Mouse (Mus musculus) gastrocnemius, adult 8-10 months (tissue): ENCODE measurements around the gene Igf2r. TPM values are rescaled to one million over a fixed set of nuclear protein-coding genes. Genes with fewer than 3 reads are reported as not detected.

ENCODE experiments used
- DNase-seq, 2 experiments: peaks; one replicate each; pipeline ENCODE4 v3.0.0; 2022; ENCODE audit warnings: low spot score in 2 of 2
- total RNA-seq, 4 experiments: library from RNA; stranded (reverse); gene quantifications; 2 replicates each; pipeline ENCODE4 v1.2.4; 2022

The Igf2r gene
- total RNA-seq, 4 experiments from 2014 or later: 41.4 to 54.3 (median 46.9) TPM

DNA sequence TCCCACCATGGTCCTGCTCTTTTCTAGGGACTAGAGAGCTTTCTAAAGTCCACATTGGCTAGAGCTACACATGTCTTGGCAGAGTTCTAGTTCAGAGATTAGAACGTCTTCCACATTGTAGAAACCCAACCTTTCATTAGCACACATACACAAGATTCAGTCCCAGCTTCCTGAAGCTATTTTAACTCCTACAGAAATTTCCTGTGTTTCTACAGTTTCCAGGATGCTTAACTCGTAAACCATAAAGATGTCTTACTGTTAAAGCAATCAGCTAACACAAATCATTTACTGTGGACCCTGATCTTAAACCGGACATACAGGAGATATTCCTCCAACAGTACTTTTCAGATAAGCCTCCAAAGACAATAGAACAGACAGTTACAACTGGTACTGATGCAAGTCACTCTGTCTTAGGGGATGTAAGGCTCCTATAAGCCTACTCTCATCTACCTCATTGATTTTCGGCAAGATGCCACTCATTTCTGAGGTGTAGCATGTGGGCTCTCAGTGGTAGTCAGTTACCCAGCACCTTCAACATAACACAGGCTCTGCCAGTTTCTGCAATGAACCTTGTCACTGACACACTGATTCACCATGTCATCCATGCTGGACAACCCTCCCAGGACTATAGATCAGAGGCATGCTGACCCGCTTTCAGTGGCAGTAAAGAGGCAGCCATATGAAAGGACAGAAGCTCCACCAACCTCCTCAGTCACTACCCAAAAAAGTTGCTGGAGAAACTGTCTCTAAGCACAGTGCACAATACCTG is 48.2 kb downstream of the Igf2r start:
- no peak for DNase-seq

DNA sequence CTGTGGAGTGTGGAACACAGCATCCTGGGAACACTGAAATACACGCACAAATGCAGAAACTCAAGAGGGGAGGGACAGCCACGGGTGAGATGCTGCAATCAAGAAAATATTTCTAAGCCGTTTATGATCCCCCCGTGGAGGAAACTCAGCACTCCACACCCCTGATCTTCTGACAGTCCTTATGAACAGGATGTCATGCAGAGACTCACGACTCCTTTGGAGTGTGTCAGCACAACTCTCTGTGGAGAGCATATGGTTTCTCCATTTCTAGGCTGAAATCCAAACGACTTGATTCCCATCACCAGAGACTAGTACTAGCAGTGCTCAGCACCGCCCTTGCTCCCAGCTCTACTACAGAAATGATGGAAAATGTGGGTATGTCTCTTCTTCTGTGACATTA is 51.2 kb downstream of the Igf2r start:
- DNase-seq: no peak

DNA sequence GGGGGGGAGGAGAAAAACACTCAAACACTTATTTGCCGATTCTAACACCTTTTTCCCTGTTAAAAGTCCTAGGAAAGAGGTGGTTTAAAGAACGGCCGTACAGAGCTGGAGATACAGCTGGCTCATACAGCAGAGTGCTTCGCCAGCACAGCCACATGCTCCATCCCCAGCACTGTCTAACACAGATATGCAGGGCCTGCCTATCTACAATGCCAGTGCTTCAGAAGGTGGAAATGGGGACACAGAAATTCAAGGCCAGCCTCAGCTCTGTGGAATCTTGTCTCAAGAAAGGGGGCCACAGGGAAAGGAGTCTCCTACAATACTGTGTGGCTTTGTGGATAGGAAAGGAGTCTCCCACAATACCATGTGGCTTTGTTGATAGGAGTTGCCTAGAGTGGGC is 52.0 kb downstream of the Igf2r start:
- DNase-seq: no peak

DNA sequence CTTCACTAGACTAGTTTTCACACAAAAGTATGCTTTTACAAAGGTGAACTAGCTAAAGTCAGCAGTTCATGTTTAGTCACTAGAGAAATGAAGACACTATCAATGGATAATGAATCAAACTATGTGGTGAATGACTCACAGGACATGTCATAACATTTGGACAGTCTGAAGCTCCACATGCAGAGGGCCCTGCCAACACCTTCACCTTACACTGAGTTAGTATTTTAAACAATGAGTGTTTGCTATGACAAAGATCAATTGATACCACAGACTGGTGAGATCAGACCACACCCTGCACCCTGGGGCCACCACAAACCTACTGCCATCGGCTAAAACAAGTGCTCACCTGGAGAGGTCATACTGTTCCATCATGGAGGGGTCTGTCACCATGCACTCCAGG is 54.4 kb downstream of the Igf2r start:
- DNase-seq: no peak

DNA sequence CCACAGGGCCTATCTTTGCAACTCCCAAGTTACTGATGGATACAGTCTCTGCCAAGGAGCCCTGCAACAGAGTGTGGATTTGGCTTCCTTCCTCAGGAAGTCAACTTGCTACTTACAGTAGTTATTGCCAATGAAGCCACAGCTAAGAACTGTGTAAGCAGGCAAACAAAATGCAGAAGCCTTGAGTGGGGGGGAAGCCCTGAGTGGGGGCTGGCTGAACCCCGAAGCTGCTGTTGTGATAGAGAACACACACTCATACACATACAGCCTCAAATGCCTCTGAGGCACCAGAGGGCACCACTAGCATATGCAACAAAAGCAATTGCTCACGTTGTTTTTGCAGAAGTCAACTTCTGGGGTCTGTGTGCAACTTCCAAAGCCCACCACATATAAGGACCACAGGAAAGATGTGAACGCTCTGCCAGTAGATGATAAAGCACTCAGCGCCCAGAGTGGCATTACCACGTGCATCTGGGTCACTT is 55.3 kb downstream of the Igf2r start:
- no peak for DNase-seq

DNA sequence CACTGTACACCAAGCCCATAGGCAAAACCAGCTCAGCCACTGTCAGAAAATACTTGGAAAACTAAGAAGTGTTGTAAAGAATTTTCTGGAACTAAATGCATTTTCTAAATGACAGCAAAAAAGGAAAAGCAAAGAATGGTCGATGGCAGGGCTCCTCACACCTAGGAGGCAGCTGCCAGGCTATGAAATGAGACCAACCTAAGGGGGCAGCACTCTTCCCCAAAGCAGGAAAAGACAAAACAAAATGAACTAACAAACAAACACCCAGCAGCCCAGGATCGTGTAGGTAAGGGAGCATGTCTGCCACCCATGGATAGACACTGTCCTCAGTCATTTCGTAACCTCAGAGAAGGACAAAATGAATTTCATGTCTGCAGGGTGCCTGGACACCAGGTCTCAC is 56.5 kb downstream of the Igf2r start:
- DNase-seq: no peak

DNA sequence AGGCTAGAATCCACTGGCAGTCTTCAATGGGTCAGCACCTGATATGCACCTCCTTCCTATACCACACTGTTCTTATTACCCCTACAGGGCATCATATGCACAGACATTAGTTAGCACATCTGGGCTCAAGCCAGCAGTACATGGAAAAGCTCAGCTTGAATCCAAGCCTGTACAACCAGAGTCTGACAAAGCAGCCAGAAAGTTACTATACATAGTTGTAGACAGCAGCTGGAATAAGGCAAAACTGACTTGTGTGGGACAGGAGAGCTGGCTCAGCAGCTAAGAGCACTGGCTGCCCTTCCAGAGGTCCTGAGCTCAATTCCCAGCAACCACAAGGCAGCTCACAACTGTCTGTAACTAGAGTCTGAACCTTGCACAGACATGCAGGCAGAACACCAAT is 57.3 kb downstream of the Igf2r start:
- DNase-seq: no peak

DNA sequence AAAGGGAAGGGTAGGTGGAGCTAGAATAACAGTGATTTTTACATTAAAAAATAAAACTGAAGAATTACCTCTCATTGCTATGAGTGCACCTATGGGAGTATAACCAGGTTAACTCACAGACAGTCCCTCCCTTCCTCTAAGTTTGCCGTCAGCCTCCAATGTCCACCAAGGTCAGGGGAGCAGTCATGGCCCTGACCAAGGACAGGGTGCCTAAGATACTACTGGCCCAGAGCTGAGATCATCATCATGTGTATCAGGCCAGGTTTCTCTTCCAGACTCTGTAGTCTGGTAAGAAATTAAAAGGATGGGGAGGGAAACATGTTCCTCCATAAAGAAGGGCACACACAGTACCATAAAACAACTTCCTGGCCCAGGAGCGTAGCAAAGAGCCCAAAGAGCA is 58.5 kb downstream of the Igf2r start:
- DNase-seq: no peak

DNA sequence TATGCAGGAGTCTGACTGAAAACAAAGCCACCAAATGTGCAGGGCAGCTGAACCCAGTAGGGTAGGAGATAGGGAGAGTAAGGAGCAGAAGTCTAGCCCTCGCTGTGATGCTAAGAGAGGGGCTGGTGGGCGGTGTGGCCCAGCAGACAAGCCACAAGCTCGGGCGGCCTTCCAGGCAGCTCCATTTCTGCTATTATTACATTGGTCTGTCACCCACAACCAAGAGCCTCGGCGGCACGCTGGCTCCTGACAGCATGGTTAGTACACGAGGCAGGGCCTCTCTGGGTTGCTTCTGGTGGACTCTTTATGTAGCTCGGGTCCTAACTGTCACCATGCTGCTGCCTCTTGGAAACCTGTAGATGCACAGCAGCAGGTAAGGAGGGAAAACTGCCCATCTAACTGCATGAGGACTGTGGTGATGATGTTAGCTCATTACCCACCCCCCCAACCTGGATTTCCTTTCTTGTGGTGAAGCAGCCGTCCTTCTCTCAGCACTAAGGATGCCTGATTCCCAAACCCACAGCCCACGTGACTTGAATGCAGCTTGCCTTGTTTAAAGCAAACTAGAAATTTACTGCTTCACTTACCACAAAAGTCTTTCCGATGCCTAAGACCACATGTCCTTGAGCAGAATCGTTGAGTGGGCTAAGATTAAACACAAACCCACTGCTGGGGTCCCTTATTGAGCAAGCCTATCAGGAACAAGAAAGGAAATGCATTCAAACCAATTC is 59.2 kb downstream of the Igf2r start:
- DNase-seq: no peak

DNA sequence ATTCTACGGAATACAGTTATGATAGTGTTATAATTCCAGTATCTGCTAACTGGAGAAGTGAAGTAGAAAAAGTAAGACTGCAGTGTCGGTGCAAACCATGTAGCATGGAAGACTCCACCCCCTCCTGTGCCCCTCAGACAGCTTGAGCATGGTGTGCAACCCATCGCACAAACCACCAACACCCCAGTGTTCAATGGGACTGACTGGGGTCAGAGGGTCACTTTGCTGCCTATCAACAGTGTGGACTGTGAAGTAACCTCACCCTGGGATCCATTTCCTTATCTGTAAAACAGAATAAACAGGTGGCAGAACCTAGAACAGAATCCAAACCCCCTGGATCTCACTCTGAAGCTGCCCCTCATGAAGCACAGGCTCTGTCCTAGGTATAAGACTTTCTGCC is 61.1 kb downstream of the Igf2r start:
- no peak for DNase-seq

DNA sequence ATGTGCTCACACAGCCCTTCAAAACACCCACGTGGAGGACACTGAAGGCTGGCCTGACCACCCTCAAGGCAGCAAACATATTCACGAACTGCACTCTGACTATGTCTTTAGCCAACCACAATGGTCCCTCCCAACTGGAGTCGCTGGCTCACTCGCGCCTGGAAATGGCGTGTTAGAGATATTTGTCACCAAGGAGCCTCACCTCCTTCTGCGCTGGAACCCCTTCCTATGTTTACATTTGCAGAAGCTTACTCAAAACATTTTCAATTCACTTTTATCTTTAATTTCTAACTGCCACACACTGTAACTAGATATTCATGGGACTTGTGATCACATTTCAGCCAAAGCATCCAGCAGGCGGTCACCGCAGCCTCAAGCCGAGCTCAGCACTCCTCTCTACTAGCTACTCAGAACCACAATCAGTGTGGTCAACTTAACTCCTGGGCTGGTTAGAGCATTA is 62.8 kb downstream of the Igf2r start:
- no peak for DNase-seq

DNA sequence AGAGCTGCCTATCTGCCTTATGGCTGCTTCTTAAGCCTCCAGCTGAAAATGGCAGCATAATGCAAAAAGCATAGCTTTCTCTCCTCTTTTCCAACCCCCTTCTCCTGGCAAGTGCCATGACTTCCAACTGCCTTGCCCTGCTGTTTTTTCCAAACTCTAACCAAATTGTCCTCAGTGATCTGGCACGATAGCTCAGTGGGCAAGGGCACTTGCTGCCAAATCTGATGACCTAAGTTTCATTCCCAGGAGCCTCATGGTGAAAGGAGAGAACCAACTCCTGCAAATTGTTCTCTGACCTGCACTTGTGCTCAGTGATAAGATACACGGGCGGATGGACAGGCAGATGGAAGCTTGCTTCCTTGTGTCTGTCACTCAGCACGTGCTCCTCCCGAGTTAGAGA is 66.6 kb downstream of the Igf2r start:
- DNase-seq: no peak

DNA sequence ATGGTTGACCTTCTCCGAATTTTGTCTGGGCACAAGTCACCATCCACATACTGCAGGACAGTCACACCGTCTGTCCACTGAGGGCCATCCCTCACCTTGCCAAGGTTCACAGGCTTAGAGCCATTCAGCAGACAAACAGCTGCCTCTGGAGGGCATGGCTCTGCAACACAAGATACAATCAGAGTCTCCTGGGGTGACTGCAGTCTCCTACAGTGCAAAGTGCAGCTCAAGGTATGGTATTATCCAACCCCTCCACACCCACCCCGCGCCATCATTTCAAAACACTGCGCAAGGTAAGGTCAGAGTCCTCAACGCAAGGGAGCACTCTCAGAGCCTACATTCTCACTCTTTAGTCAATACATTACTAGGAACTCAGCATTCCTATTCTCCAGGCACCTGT is 69.1 kb downstream of the Igf2r start:
- DNase-seq: no peak

DNA sequence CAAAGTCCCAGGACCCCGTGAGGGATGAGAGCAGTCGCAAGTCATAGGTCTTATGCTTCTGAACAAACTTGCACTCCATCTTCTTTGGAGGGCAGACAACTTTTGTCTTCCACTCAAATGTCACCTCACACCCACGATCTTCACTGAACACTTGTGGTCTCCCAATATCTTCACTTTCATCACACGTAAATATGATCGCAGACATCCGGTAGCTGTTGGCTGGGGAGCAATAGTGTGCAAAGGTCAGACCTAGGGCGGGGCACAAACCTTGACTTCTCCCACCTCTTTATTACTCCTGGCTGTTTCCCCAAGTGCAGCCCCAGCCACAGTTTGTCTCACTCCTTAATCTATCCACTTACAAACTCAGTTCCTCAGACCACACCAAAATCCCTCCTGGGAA is 77.6 kb downstream of the Igf2r start:
- DNase-seq: no peak

DNA sequence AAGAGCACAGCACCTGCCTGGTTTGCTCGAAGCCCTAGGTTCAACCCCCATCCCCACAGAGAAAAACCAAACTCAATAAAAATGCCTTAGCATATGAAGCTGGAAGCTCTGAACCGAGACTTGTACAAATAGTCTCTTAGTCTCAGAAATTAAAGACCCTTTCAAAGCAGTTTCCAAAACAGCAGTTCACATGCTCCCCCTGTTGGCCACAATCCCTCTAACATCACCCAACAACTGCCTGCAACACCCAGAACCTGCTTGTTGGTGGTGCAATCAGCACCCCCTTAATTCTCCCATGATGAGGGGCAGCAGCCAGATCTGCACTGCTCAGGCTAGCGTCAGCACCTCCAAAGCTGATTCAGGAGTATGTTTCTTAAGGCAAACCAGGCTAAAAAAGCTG is 79.9 kb downstream of the Igf2r start:
- DNase-seq: no peak

DNA sequence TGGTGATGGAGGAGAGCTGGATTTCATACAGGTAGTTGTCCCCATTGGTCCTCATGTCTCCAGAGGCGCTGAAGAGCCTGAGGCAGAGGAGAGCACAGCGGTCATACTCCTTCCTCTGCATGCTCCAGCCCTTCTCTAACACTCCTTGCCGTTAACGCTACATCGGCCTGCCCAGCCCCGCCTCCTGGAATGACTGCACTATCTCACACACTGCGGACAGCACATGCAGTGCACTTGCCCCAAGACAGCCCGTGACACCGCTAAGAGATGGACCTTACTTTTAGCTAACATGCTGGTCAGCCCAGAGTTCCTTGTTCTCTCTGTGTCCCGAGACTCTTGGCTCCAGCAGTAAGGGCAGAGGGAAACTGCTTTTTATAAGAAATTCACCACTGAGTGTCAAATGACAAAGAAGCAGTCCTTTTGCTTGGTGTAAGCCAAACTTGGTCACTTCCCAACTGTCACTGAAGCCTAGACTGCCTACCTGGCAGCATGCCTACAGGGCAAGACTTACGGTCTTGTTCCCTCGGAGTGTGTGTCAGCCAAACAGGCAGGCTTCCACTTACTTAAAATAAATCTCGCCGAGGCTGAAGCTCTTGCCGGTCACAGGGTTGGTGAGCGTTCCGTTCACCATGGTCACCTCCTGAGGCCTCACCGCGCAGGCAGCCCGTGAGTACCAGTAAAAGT is 80.9 kb downstream of the Igf2r start:
- peak; percentile 60 to 77 for DNase-seq

DNA sequence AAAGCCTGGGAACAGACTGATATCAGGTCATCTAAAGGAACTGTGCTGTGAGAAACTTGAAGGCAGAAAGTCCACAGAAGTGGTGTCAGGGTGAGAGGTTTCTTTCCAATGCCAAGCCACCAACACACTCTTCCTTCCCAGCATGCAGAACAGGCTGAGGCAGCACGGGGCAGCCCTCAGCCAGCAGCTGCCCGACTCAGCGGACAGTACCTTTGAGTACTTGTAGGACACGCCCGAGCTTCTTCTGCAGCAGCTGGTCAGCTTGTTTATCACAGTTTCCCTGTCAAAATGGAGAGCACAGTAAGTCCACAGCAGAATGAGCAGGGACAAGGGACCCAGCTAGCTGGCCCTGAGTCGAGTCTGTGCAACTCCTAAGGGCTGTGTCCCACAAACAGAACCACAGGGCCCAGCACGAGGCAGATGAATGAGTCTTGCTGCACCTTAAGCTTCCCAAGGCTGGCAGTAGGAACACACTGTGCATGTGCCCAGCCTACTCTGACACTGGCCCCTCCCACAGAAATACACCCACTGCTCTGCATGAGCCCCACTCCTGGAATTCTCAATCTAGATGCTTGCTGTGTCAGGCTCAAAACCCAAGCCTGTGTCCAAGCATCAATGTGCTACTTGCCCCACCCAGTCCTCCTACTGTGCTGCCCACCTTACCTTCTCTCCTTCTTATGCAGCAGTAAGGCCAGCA is 84.4 kb downstream of the Igf2r start:
- no peak for DNase-seq

DNA sequence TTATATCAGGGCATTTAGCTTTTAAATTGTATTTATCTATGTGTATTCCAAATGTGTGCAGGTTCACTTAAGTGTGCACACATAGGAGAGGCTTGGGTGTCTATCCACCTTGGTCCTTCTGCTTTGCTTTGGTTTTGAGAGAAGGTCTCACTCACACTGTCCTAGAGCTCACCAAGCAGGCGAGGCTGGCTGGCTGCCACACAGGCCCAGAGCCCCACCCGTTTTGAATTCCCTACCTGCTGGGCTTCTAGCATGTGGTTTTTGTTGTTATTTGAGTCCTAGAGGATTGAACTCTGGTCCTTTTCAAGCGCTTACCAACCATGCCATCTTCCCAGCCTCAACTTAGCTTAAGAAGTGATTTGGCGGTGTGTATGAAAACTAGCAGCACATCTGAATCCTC is 85.1 kb downstream of the Igf2r start:
- DNase-seq: no peak

DNA sequence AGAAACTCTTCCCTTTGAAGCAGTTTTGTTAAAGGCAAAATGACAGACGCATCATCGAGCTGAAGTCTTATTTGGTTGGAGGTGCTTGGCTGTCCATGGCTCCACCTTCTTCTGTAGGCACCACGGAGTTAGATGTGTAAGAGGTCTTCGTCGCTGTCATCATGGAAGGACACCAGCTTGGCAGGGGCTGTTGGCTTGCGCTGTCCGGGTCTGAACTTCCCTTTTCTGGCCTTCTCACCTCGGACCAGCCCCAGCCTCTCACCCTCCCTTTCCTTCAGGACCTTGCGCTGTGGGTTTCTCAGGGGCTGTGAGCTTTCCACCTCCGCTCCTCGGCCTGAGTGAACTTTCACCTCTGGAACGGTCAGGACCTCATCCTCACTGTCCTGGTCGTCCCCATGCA is 85.9 kb downstream of the Igf2r start:
- no peak for DNase-seq

DNA sequence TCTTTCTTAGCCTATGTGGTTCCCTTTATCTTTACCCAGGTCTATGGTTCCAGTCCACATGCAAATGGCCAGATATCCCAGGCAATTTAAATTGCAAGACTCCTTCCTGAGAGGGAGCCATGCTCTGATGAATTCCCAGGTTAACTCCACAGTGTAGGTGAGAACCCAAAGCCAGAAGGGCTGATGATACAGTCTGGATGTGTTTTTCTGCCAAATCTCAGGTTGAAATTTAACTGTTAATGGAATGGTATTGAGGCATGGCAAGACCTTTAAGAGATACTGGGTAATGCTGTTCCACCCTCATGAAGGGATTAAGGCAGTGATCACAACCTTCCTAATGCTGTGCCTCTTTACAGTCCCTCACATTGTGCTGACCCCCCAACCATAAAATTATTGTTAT is 91.2 kb downstream of the Igf2r start:
- no peak for DNase-seq

DNA sequence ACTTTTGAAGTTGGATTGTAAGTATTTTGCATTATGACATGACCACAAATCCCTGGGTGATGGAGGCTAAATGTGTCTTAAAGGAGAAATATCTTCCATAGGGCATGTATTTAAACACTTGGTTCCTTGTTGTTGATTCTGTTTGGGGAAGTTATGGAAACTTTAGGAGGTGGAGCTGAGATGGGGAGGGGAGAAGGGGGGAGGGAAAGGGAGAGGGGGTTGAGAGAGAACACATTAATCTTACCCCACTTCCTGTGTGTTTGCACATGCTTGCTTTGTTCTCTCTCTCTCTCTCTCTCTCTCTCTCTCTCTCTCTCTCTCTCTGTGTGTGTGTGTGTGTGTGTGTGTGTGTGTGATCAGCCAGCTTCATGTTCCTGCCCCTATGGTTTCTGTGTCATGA is 92.3 kb downstream of the Igf2r start:
- DNase-seq: no peak

DNA sequence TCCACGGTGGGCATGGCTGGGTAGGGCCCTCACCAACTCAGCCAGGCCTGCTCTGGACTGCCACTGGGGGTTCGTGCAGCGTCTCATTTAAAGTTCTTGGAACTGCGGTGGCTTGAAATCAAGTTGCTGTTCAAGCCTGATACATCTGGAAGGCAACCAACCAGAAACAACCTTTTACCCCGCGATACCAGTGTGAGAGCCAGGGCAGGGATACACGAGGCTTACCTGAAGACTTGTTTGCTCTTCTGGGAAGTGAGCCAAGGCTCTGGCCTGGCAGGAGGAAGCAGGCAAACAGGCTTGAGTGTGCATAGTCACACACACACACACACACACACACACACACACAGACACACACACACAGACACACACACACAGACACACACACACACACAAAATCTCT is 93.8 kb downstream of the Igf2r start, which contains the start of gene Slc22a1:
Slc22a1 (minus strand) TSS at position 184 of the 400 bp plus-strand sequence.
- no peak for DNase-seq
